Mouse (Mus musculus) embryonic facial prominence, embryonic 11.5 days (tissue): ENCODE data around the gene Galntl6. TPM values are rescaled to one million over a fixed set of nuclear protein-coding genes. Genes with fewer than 3 reads are reported as not detected.

Source experiments
- ATAC-seq: fragments of 200-750 bp; cut with Nextera tagmentation; replicated peaks from 2 replicates; pipeline ENCODE4 v1.8.0; 2017; ENCODE audit warnings: low read depth; ENCODE audit not compliant: insufficient number of reproducible peaks, low FRiP score, low TSS enrichment
- DNase-seq: peaks from one replicate; pipeline ENCODE4 v3.0.0-alpha.2; 2015; ENCODE audit warnings: low spot score
- H3K27ac ChIP-seq: fragments of 300-500 bp; sonication (generic); replicated peaks from 2 replicates; pipeline ENCODE4 v1.5.1; 2014; ENCODE audit warnings: mild to moderate bottlenecking, low read depth, low read length, control low read depth
- H3K27me3 ChIP-seq: fragments of 300-500 bp; sonication (generic); 2 replicates; pipeline ENCODE4 v1.6.1; 2014; ENCODE audit warnings: mild to moderate bottlenecking, low read length, moderate library complexity, mixed read lengths; ENCODE audit not compliant: control insufficient read depth, insufficient read depth
- H3K36me3 ChIP-seq: fragments of 300-500 bp; sonication (generic); replicated peaks from 2 replicates; pipeline ENCODE4 v1.6.1; 2014; ENCODE audit warnings: low read depth, mild to moderate bottlenecking, low read length, moderate library complexity, mixed read lengths; ENCODE audit not compliant: control insufficient read depth, insufficient read depth
- H3K4me1 ChIP-seq: fragments of 300-500 bp; sonication (generic); 2 replicates; pipeline ENCODE4 v1.6.1; 2014; ENCODE audit warnings: low read length, mixed read lengths; ENCODE audit not compliant: control insufficient read depth, insufficient read depth
- H3K4me2 ChIP-seq: fragments of 300-500 bp; sonication (generic); 2 replicates; pipeline ENCODE4 v1.6.1; 2014; ENCODE audit warnings: low read depth, mild to moderate bottlenecking, control low read depth, low read length, moderate library complexity
- H3K4me3 ChIP-seq: fragments of 300-500 bp; sonication (generic); 2 replicates; pipeline ENCODE4 v1.5.1; 2014; ENCODE audit warnings: low read depth, low read length, control low read depth
- H3K9ac ChIP-seq: fragments of 300-500 bp; sonication (generic); replicated peaks from 2 replicates; pipeline ENCODE4 v1.6.1; 2014; ENCODE audit warnings: mild to moderate bottlenecking, control low read depth, low read length
- H3K9me3 ChIP-seq: fragments of 300-500 bp; sonication (generic); replicated peaks from 2 replicates; pipeline ENCODE4 v1.6.1; 2016; ENCODE audit warnings: mild to moderate bottlenecking, low read length, inconsistent platforms, mixed read lengths; ENCODE audit not compliant: control insufficient read depth
- WGBS: fragments of 180-500 bp; shearing (Covaris S2); extraction: QIAGEN DNeasy Blood & Tissue Kit; methylation state at CpG from one replicate; pipeline ENCODE4 v1.1.7; 2014; 5-methylcytosine and 5-hydroxymethylcytosine counted together
- polyA plus RNA-seq: library from polyadenylated mRNA; unstranded; fragments of >200 nt; fragmentation: Nextera tagmentation; extraction: Ambion mirVana; gene quantifications from 2 replicates; pipeline ENCODE4 v1.2.1, GENCODE M21; 2014

Galntl6 gene
- polyA plus RNA-seq, 1 experiment from 2014 or later: 0.74 TPM

- Histone ChIP-seq H3K9me3 (no peaks in the 10 kb centered on the region), H3K36me3 (no peaks in the 10 kb centered on the region), H3K27me3 (no peaks in the 10 kb centered on the region), H3K4me2 (no peak overlapping the region), H3K4me1 (no peaks in the 10 kb centered on the region), H3K27ac (no peak overlapping the region), H3K4me3 (no peak overlapping the region), H3K9ac (no peak overlapping the region)
- DNase-seq: no peak
- WGBS: 77% methylated on average over 5 of the region's 5 CpGs
- ATAC-seq: no peak
Observed at GRCm38 (mm10) chr8:57843461-57843860, 1069.0 kb downstream of the Galntl6 start.

GRCm38 (mm10) chr8:57842462-57843391 lies 1069.7 kb downstream of the Galntl6 start:
- DNase-seq (no peak), ATAC-seq (no peak)
- no peak overlapping the region for H3K9ac ChIP-seq
- 76% methylated on average over 13 of the region's 13 CpGs for WGBS
- no peak overlapping the region for H3K4me2 ChIP-seq
- no peaks in the 10 kb centered on the region for H3K27me3 ChIP-seq
- no peaks in the 10 kb centered on the region for H3K36me3 ChIP-seq
- no peaks in the 10 kb centered on the region for H3K9me3 ChIP-seq
- no peak overlapping the region for H3K4me3 ChIP-seq
- no peak overlapping the region for H3K27ac ChIP-seq
- H3K4me1 ChIP-seq: no peaks in the 10 kb centered on the region

- DNase-seq (no peak), ATAC-seq (no peak)
- H3K36me3 ChIP-seq: no peaks in the 10 kb centered on the region
- 86% methylated on average over 4 of the region's 4 CpGs for WGBS
- H3K9me3 ChIP-seq: no peaks in the 10 kb centered on the region
- no peak overlapping the region for H3K4me2 ChIP-seq
- H3K4me3 ChIP-seq: no peak overlapping the region
- H3K27ac ChIP-seq: no peak overlapping the region
- no peaks in the 10 kb centered on the region for H3K27me3 ChIP-seq
- no peak overlapping the region for H3K9ac ChIP-seq
- H3K4me1 ChIP-seq: peaks cover 2% of the 10 kb centered on the region; the same call in 1 of the 2 replicates
Observed at GRCm38 (mm10) chr8:57841446-57841845, 1071.0 kb downstream of the Galntl6 start.

GRCm38 (mm10) chr8:57837384-57837783 lies 1075.1 kb downstream of the Galntl6 start:
- Histone ChIP-seq H3K4me3 (no peak overlapping the region), H3K4me2 (no peak overlapping the region), H3K27me3 (no peaks in the 10 kb centered on the region), H3K4me1 (peaks cover 2% of the 10 kb centered on the region; the same call in 1 of the 2 replicates), H3K9ac (no peak overlapping the region), H3K36me3 (no peaks in the 10 kb centered on the region), H3K9me3 (no peaks in the 10 kb centered on the region), H3K27ac (no peak overlapping the region)
- DNase-seq: no peak
- WGBS: 60% methylated on average over 8 of the region's 8 CpGs
- ATAC-seq: no peak

DNA sequence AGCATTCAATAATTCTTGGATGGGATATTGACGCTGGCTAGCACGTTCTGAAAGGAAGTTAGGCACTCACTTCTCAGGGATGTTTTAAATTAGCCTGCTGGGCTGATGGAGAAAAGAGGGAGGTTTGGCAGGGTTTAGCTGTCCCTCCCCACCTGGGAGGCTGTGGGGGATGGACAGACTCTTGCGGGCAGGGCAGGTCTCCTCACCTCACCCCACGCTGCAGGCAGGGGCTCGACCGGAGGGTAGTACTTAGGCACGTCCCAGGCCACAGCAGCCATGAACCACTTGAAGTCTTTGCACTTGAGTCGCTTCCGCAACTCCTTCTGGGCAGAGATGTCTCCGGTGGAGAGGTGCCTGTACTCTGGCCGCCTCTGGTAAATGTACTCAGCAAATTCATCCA lies 1075.5 kb downstream of the Galntl6 start:
- Histone ChIP-seq H3K4me3 (no peak overlapping the region), H3K27me3 (no peaks in the 10 kb centered on the region), H3K27ac (no peak overlapping the region), H3K4me1 (peaks cover 2% of the 10 kb centered on the region; the same call in 1 of the 2 replicates), H3K9ac (no peak overlapping the region), H3K4me2 (no peak overlapping the region), H3K36me3 (no peaks in the 10 kb centered on the region), H3K9me3 (no peaks in the 10 kb centered on the region)
- ATAC-seq (no peak; the same call in 1 of the 2 replicates), DNase-seq (no peak)
- WGBS: 56% methylated on average over 11 of the region's 11 CpGs

DNA sequence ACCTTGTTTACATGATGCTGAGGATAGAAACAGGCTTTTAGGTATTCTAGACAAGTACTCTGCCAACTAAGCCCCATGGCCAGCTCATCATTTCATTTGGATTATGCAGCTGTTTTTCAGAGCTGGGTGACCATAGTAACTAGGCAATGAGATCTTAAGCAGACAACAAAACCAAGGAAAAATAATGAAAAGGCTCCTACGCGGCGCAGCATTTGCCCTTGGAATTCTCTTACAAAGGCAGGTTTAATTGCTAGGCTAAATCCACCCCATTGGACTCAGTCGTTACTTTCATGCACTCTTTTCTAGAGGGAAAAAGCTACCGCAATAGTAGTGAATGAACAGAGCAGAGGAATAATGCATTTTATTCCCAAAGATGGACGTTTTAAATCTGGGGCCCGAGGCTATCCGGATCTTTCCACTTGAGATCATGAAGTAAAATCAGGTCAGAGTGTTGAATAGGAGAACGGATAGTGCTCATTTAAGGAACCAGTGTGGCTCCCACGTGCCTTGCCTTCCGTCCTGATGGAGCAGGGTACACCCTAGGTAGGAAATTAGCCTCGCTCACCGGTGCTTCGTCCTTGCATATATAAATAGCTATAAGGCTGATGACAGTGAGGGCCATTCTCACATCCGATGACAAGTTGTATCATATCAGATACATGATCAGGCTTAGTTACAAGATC lies 1076.1 kb downstream of the Galntl6 start:
- WGBS: 80% methylated on average over 15 of the region's 15 CpGs
- Histone ChIP-seq H3K27ac (no peak overlapping the region), H3K9me3 (no peaks in the 10 kb centered on the region), H3K4me2 (no peak overlapping the region), H3K36me3 (no peaks in the 10 kb centered on the region), H3K4me1 (peaks cover 2% of the 10 kb centered on the region; the same call in 1 of the 2 replicates), H3K4me3 (no peak overlapping the region), H3K9ac (no peak overlapping the region), H3K27me3 (no peaks in the 10 kb centered on the region)
- DNase-seq (peak; percentile 16), ATAC-seq (no peak)

DNA sequence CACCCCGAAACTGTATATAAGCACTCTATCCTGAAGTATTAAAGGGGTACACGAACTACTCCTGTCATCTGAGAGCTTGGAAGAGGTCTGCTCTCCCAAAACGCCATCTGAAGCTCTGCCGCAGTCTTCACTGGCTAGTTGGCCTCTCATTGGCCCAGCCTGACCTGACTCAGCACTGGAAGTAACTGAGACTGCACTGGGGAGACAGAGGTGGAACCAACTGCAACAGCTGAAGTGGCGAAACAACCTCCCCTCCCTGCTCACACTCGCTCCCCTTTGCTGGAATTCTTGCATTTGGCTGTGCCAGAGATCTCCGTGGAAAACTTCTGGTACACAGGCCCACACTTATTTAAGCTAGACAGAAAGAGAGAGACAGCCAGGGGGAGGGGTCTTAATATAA lies 1089.3 kb downstream of the Galntl6 start:
- no peaks in the 10 kb centered on the region for H3K36me3 ChIP-seq
- no peak overlapping the region for H3K27ac ChIP-seq
- H3K9ac ChIP-seq: no peak overlapping the region
- H3K4me2 ChIP-seq: no peak overlapping the region
- no peaks in the 10 kb centered on the region for H3K27me3 ChIP-seq
- no peak for ATAC-seq
- no peak overlapping the region for H3K4me3 ChIP-seq
- H3K9me3 ChIP-seq: no peaks in the 10 kb centered on the region
- H3K4me1 ChIP-seq: no peaks in the 10 kb centered on the region
- WGBS: 72% methylated on average over 7 of the region's 7 CpGs
- no peak for DNase-seq

DNA sequence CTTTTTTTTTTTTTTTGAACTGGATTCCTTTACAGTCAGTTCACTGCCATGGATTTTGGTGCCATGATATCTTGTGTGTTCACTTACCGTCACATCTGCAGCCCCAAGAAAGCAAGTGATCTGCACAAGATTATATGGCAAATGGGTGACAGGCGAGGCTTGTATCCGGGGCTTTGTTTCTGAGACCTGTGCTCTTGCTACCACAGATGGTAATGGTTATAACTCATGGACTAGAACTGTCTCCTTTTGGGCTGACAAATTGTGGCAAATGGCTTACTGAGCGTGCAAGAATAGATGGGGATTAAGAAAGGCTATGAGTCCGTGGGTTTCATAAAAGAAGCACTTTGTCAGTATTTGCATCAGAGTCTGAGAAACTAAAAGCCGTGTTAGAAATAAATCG lies 1096.4 kb downstream of the Galntl6 start:
- WGBS: 35% methylated on average over 7 of the region's 7 CpGs
- Histone ChIP-seq H3K9me3 (no peaks in the 10 kb centered on the region), H3K4me1 (no peaks in the 10 kb centered on the region), H3K27ac (no peak overlapping the region), H3K4me2 (no peak overlapping the region), H3K9ac (no peak overlapping the region), H3K27me3 (no peaks in the 10 kb centered on the region), H3K4me3 (no peak overlapping the region), H3K36me3 (no peaks in the 10 kb centered on the region)
- peak; percentile 73; the same call in 1 of the 2 replicates for ATAC-seq
- peak; percentile 61 for DNase-seq
